In the genomic region with DNA sequence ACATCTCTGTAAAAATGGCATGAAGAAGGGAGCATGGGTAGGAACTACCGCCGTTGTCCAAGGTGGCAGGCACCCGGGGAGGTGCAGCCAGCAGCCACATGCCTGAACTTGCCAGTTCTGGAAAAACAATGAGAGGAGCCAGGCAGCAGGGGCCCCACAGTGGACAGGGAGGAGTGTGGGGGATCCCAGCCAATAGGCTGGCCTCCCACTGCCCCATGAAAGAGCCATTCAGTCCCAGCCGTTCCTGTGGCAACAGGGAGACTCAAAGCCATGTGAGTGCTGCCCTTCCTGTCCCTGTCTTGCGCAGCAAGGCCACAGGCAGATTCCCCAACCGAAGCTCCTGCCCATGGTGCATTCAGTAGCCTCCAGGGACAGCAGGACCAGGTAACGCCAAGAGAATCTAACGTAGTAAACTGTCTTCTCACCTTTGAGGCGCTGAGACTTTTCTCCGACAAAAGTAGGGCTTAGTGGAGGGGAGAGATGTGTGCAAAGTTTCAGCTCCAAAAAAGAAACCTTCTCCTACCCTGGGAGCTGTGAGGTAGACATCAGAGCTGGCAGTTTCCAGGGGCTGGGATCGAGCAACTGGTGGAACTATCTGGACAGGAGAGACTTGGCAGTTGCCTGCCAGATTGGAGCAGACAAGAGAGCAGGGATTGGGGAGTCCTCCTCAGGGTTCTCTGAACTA, we compare ENCODE assay signal across 8 mouse cellular contexts. TPM values are rescaled to one million over a fixed set of nuclear protein-coding genes. Genes with fewer than 3 reads are reported as not detected.
A peak's percentile ranks its signal among the peaks of the same experiment; 100 is the strongest.
DNase-seq lines count a peak whose midpoint lies in the region; ATAC-seq and TF ChIP-seq lines count a peak whose summit lies in the region.

No protein-coding gene starts in this region.

- peak overlapping the region; percentile 80 for H3K27ac ChIP-seq in forebrain, embryonic 12.5 days
- peak overlapping the region; percentile 88 for H3K27ac ChIP-seq in hindbrain, postnatal 0 days
- H3K27ac ChIP-seq in neural tube, embryonic 13.5 days (replicated peaks): peak overlapping the region; percentile 83

- TF ChIP-seq CTCF in brain, embryonic 14.5 days (IDR thresholded peaks at IDR 0.05; ENCODE audit: borderline replicate concordance, extremely low read depth, insufficient read depth, insufficient read length): no peak
- TF ChIP-seq CTCF in hindbrain, postnatal 0 days (IDR thresholded peaks at IDR 0.05; ENCODE audit: low read depth): no peak

- TF ChIP-seq POLR2A in brain, embryonic 14.5 days (IDR thresholded peaks at IDR 0.05; ENCODE audit: borderline replicate concordance, extremely low read depth, insufficient read depth, insufficient read length, poor library complexity, severe bottlenecking): no peak

- H3K4me3 ChIP-seq in forebrain, embryonic 12.5 days (replicated peaks): no peak overlapping the region
- H3K4me3 ChIP-seq in hindbrain, postnatal 0 days (ENCODE audit: low read length): no peak overlapping the region
- no peak overlapping the region for H3K4me3 ChIP-seq in neural tube, embryonic 13.5 days

- peaks cover 16% of the 10 kb centered on the region for H3K27me3 ChIP-seq in forebrain, embryonic 12.5 days
- H3K27me3 ChIP-seq in hindbrain, postnatal 0 days (ENCODE audit: insufficient read depth, low read length): no peaks in the 10 kb centered on the region
- peaks cover 4% of the 10 kb centered on the region for H3K27me3 ChIP-seq in neural tube, embryonic 13.5 days

- peak; percentile 25 for DNase-seq in kidney, adult 11 months
- DNase-seq in kidney, adult 18-20 months: no peak
- peak; percentile 88 for DNase-seq in brain, embryonic 14.5 days (ENCODE audit: low read depth)
- DNase-seq in hindbrain, postnatal 0 days (ENCODE audit: low spot score): peak; percentile 78
- no peak for DNase-seq in urinary bladder, postnatal 25 days (ENCODE audit: low spot score)
- DNase-seq in frontal cortex, postnatal 14 days (ENCODE audit: low spot score in 2 of 2): no peak

- peaks cover 57% of the 10 kb centered on the region for H3K4me1 ChIP-seq in forebrain, embryonic 12.5 days
- no peaks in the 10 kb centered on the region; the same call in 1 of the 2 replicates for H3K4me1 ChIP-seq in hindbrain, postnatal 0 days (ENCODE audit: insufficient read depth, low read length)
- H3K4me1 ChIP-seq in neural tube, embryonic 13.5 days (replicated peaks): peaks cover 61% of the 10 kb centered on the region

- H3K9ac ChIP-seq in forebrain, embryonic 12.5 days: peak overlapping the region; percentile 40; the same call in 1 of the 2 replicates
- 0 out of 2 replicates have a peak overlapping the region, but pooled peaks have one; percentile 17 for H3K9ac ChIP-seq in hindbrain, postnatal 0 days (replicated peaks; ENCODE audit: low read length)
- peak overlapping the region; percentile 43 for H3K9ac ChIP-seq in neural tube, embryonic 13.5 days

- H3K9me3 ChIP-seq in forebrain, embryonic 12.5 days: no peaks in the 10 kb centered on the region
- no peaks in the 10 kb centered on the region for H3K9me3 ChIP-seq in hindbrain, postnatal 0 days (ENCODE audit: low read length)
- H3K9me3 ChIP-seq in neural tube, embryonic 13.5 days: no peaks in the 10 kb centered on the region

- peak overlapping the region; percentile 33 for H3K4me2 ChIP-seq in forebrain, embryonic 12.5 days
- H3K4me2 ChIP-seq in hindbrain, postnatal 0 days (ENCODE audit: low read depth, low read length): peak overlapping the region; percentile 38
- peak overlapping the region; percentile 44 for H3K4me2 ChIP-seq in neural tube, embryonic 13.5 days

- ATAC-seq in forebrain, embryonic 12.5 days (ENCODE audit: low FRiP score): peak; percentile 84
- peak; percentile 83 for ATAC-seq in hindbrain, postnatal 0 days
- ATAC-seq in neural tube, embryonic 13.5 days (ENCODE audit: low read depth): peak; percentile 75

- no peaks in the 10 kb centered on the region for H3K36me3 ChIP-seq in forebrain, embryonic 12.5 days (replicated peaks)
- H3K36me3 ChIP-seq in hindbrain, postnatal 0 days (ENCODE audit: insufficient read depth, low read length): no peaks in the 10 kb centered on the region
- no peaks in the 10 kb centered on the region for H3K36me3 ChIP-seq in neural tube, embryonic 13.5 days

- WGBS in forebrain, embryonic 12.5 days: 15% methylated on average over 11 of the region's 11 CpGs
- 17% methylated on average over 11 of the region's 11 CpGs for WGBS in hindbrain, postnatal 0 days
- 19% methylated on average over 11 of the region's 11 CpGs for WGBS in neural tube, embryonic 13.5 days

RNA-seq across cellular contexts. Expression of a gene that starts 5.2 kb away (rescaled TPM):
- polyA plus RNA-seq in brain, embryonic 14.5 days (2012; rRNA removed): 2.0 and 4.0 TPM in 2 replicates
- 10.2 and 14.6 TPM in 2 replicates for polyA plus RNA-seq in forebrain, embryonic 12.5 days (2016; fragmentation: Nextera tagmentation; extraction: Ambion mirVana)
- total RNA-seq in hindbrain, postnatal 0 days (2014; rRNA removed): 11.0 and 14.2 TPM in 2 replicates
- polyA plus RNA-seq in hindbrain, postnatal 0 days (2015; fragmentation: Nextera tagmentation; extraction: Ambion mirVana): 19.6 and 20.5 TPM in 2 replicates
- polyA plus RNA-seq in neural tube, embryonic 13.5 days (2015; fragmentation: Nextera tagmentation; extraction: Ambion mirVana): 8.7 and 12.6 TPM in 2 replicates

RNA-seq across cellular contexts. Expression of a gene that starts 28.9 kb away (rescaled TPM):
- 11.6 and 13.1 TPM in 2 replicates for polyA plus RNA-seq in brain, embryonic 14.5 days (2012; rRNA removed)
- not detected in 2 replicates for polyA plus RNA-seq in forebrain, embryonic 12.5 days (2016; fragmentation: Nextera tagmentation; extraction: Ambion mirVana)
- 131 and 138 TPM in 2 replicates for total RNA-seq in hindbrain, postnatal 0 days (2014; rRNA removed)
- 49.6 and 51.1 TPM in 2 replicates for polyA plus RNA-seq in hindbrain, postnatal 0 days (2015; fragmentation: Nextera tagmentation; extraction: Ambion mirVana)
- polyA plus RNA-seq in neural tube, embryonic 13.5 days (2015; fragmentation: Nextera tagmentation; extraction: Ambion mirVana): 1.2 and 2.8 TPM in 2 replicates

RNA-seq across cellular contexts. Expression of a gene that starts 29.5 kb away (rescaled TPM):
- 1.8 and 3.8 TPM in 2 replicates for polyA plus RNA-seq in brain, embryonic 14.5 days (2012; rRNA removed)
- 0.27 and 0.33 TPM in 2 replicates for polyA plus RNA-seq in forebrain, embryonic 12.5 days (2016; fragmentation: Nextera tagmentation; extraction: Ambion mirVana)
- total RNA-seq in hindbrain, postnatal 0 days (2014; rRNA removed): 2.8 and 4.0 TPM in 2 replicates
- polyA plus RNA-seq in hindbrain, postnatal 0 days (2015; fragmentation: Nextera tagmentation; extraction: Ambion mirVana): 0.24 and 0.50 TPM in 2 replicates
- polyA plus RNA-seq in neural tube, embryonic 13.5 days (2015; fragmentation: Nextera tagmentation; extraction: Ambion mirVana): not detected in 2 replicates

RNA-seq across cellular contexts. Expression of a gene that starts 35.0 kb away (rescaled TPM):
- polyA plus RNA-seq in brain, embryonic 14.5 days (2012; rRNA removed): 5.2 and 6.8 TPM in 2 replicates
- polyA plus RNA-seq in forebrain, embryonic 12.5 days (2016; fragmentation: Nextera tagmentation; extraction: Ambion mirVana): 0.58 and 0.73 TPM in 2 replicates
- total RNA-seq in hindbrain, postnatal 0 days (2014; rRNA removed): 36.7 and 39.5 TPM in 2 replicates
- 12.3 and 12.8 TPM in 2 replicates for polyA plus RNA-seq in hindbrain, postnatal 0 days (2015; fragmentation: Nextera tagmentation; extraction: Ambion mirVana)
- 3.1 and 3.6 TPM in 2 replicates for polyA plus RNA-seq in neural tube, embryonic 13.5 days (2015; fragmentation: Nextera tagmentation; extraction: Ambion mirVana)

RNA-seq across cellular contexts. Expression of a gene that starts 41.2 kb away (rescaled TPM):
- polyA plus RNA-seq in brain, embryonic 14.5 days (2012; rRNA removed): 0.06 and 0.29 TPM in 2 replicates
- polyA plus RNA-seq in forebrain, embryonic 12.5 days (2016; fragmentation: Nextera tagmentation; extraction: Ambion mirVana): 0.14 and 0.36 TPM in 2 replicates
- total RNA-seq in hindbrain, postnatal 0 days (2014; rRNA removed): not detected in 2 replicates
- 0.21 TPM in 1 of 2 replicates, not detected in the other for polyA plus RNA-seq in hindbrain, postnatal 0 days (2015; fragmentation: Nextera tagmentation; extraction: Ambion mirVana)
- polyA plus RNA-seq in neural tube, embryonic 13.5 days (2015; fragmentation: Nextera tagmentation; extraction: Ambion mirVana): 0.18 and 0.28 TPM in 2 replicates

Comparison
In these comparisons a context has a peak if more than half of its experiments do, and no peak if none do; other contexts are left out.
1. DNase-seq: peak in kidney, adult 11 months (single experiment), brain, embryonic 14.5 days (single experiment) and hindbrain, postnatal 0 days (single experiment); none in kidney, adult 18-20 months (single experiment), urinary bladder, postnatal 25 days (single experiment) and frontal cortex, postnatal 14 days (0 of 2).
2. Peak in every context shown above with its lines, with median percentiles within 50 percentile points of each other: ATAC-seq, H3K27ac ChIP-seq, H3K4me2 ChIP-seq and H3K9ac ChIP-seq.